Mouse (Mus musculus) liver, embryonic 14.5 days (tissue): ENCODE measurements at regions not wholly inside any gene's neighbourhood (a gene's known extent, or its start where the extent isn't known, plus 50 kb on each side); places are given as distances from the start of the nearest gene placed in this dataset.

Experiments used
- ATAC-seq: fragments of 200-750 bp; cut with Nextera tagmentation; 2 replicates; pipeline ENCODE4 v1.8.0; 2017; ENCODE audit warnings: moderate number of reproducible peaks, mild to moderate bottlenecking, moderate library complexity; ENCODE audit not compliant: insufficient read depth
- DNase-seq, 3 experiments: peaks; one replicate each; pipeline ENCODE4 v3.0.0-alpha.2; 2012 to 2013; ENCODE audit warnings: low read depth in 3 of 3, low spot score in 3 of 3
- H3K27ac ChIP-seq: fragments of 300-500 bp; sonication (generic); 2 replicates; pipeline ENCODE4 v1.5.1; 2014; ENCODE audit warnings: moderate library complexity, mild to moderate bottlenecking, control low read depth, inconsistent platforms
- H3K27me3 ChIP-seq: fragments of 300-500 bp; sonication (generic); 2 replicates; pipeline ENCODE4 v1.6.1; 2014; ENCODE audit warnings: mild to moderate bottlenecking, low read length, moderate library complexity; ENCODE audit not compliant: control insufficient read depth, insufficient read depth
- H3K36me3 ChIP-seq: fragments of 300-500 bp; sonication (generic); replicated peaks from 2 replicates; pipeline ENCODE4 v1.6.1; 2014; ENCODE audit warnings: low read depth; ENCODE audit not compliant: control insufficient read depth, insufficient read depth
- H3K4me1 ChIP-seq, 2 experiments: fragments of 200-500 bp in 1 of 2; fragments of 300-500 bp in 1 of 2; sonication (generic) in 1 of 2; replicated peaks; 2 replicates each; pipeline ENCODE4 v1.6.1; 2012 to 2014; ENCODE audit warnings: antibody characterized with exemption in 1 of 2, inconsistent platforms in 1 of 2, low read length in 1 of 2; ENCODE audit not compliant: control insufficient read depth in 2 of 2, insufficient read depth in 2 of 2
- H3K4me2 ChIP-seq: fragments of 300-500 bp; sonication (generic); 2 replicates; pipeline ENCODE4 v1.6.1; 2014; ENCODE audit warnings: low read depth, mild to moderate bottlenecking, control low read depth, moderate library complexity
- H3K4me3 ChIP-seq, 2 experiments: fragments of 200-500 bp in 1 of 2; fragments of 300-500 bp in 1 of 2; sonication (generic) in 1 of 2; 2 replicates each; pipeline ENCODE4 v1.5.1; 2012 to 2014; ENCODE audit warnings: low read depth in 2 of 2, low read length in 2 of 2, mild to moderate bottlenecking in 2 of 2, control low read depth in 1 of 2, inconsistent platforms in 1 of 2, moderate library complexity in 1 of 2; ENCODE audit not compliant: insufficient read depth in 1 of 2
- H3K9ac ChIP-seq: fragments of 300-500 bp; sonication (generic); replicated peaks from 2 replicates; pipeline ENCODE4 v1.6.1; 2014; ENCODE audit warnings: mild to moderate bottlenecking, control low read depth, moderate library complexity
- H3K9me3 ChIP-seq: fragments of 300-500 bp; sonication (generic); 2 replicates; pipeline ENCODE4 v1.6.1; 2016; ENCODE audit warnings: low read length, mixed read lengths; ENCODE audit not compliant: control insufficient read depth
- CTCF ChIP-seq: IDR thresholded peaks from 2 replicates; pipeline ENCODE4 v1.5.1; 2016; ENCODE audit warnings: antibody characterized with exemption, low read depth, control low read depth
- EP300 ChIP-seq: IDR thresholded peaks from 2 replicates; pipeline ENCODE4 v1.6.1; 2016; ENCODE audit warnings: antibody characterized with exemption, low read depth
- WGBS: fragments of 180-500 bp; shearing (Covaris S2); extraction: QIAGEN DNeasy Blood & Tissue Kit; methylation state at CpG from one replicate; pipeline ENCODE4 v1.1.7; 2014; ENCODE audit not compliant: insufficient replicate concordance; 5-methylcytosine and 5-hydroxymethylcytosine counted together

DNA sequence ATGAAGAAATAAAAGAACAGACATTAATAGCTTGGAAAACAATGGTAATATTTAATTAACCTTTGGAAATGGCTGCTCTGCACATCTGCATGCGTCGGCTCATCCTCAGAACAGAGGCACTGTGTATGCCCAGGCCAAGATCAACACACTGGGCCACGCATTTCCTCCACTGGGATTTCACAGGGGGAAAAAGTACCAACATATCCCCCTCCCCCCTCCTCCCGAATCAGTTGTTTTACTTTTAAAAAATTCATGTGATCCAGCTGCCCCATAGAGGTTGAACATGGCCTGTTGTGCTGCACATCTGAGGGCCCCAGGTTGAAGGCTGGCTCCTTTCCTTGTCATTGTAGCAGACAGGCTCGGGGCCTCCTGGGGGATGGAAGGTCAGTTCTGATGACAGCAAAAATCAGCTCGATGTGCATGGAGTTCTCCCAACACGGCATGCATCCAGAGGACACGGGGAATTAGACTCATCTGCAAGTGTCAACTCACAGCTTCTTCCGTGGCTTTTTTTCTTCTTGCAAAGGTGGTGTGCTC lies 777.7 kb upstream of the Car8 start:
- no peaks in the 10 kb centered on the region for H3K9me3 ChIP-seq
- DNase-seq (no peak), ATAC-seq (no peak)
- WGBS, result 69% methylated on average over 9 of the region's 9 CpGs
- no peak overlapping the region for H3K9ac ChIP-seq
- no peaks in the 10 kb centered on the region for H3K36me3 ChIP-seq
- TF ChIP-seq CTCF (no peak), EP300 (no peak)
- no peak overlapping the region for H3K4me3 ChIP-seq
- H3K4me1 ChIP-seq, result peaks cover 0 to 4% of the 10 kb centered on the region in 2 experiments; a peak in 2 of 4 replicates
- no peaks in the 10 kb centered on the region for H3K27me3 ChIP-seq
- no peak overlapping the region for H3K4me2 ChIP-seq
- no peak overlapping the region for H3K27ac ChIP-seq

DNA sequence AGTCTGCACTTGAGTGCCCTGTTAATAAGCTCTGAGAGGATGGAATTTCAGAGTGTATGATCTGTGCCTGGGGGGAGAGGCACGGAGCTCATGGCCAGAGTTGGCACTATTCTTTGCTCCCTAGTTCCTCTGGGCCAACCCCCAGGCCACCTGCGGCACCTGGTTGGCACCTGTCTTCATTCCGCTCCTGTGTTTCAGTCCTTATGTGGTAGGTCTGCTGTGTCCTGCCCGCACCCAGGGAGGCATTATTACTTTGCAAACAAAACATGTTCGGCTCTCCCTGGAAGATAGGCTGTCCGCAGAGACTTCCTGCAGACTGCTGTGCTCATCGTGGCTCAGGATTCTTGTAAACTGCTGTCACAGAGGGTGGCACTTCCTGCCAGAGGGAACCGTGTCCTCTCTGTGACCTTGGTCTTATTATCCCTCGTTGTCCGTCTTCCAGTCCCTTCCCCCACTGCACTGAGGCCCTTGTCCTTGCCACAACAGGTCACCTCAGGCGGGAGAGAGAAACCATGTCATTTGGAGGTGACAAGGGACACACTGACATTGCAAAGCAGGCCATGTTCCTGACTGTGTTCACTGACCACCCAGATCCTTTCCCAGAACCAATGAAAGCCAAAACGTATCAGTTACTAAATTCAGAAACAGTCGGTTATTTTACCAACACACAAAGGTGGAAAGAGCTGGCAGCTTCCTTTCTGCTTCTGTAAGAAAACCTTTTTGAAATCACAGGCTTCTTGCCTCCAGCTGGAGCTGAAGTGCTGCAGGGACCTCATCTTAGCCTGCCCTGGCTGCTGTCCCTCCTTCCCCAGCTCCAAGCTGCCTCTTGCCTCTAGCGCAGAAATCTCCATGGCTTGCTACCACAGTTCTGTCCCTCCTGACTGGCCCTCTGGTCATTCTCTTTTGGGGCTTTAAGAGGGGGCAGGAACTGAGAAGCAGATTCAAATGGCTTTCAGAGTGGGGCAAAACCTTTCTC lies 777.0 kb upstream of the Car8 start:
- peak; percentile 52; the same call in 1 of the 2 replicates for ATAC-seq
- no peak overlapping the region for H3K9ac ChIP-seq
- DNase-seq, result no peak
- H3K4me3 ChIP-seq, result no peak overlapping the region
- H3K9me3 ChIP-seq, result no peaks in the 10 kb centered on the region
- no peak overlapping the region for H3K27ac ChIP-seq
- TF ChIP-seq EP300 (no peak), CTCF (no peak)
- H3K4me1 ChIP-seq, result peaks cover 0 to 4% of the 10 kb centered on the region in 2 experiments; a peak in 2 of 4 replicates
- WGBS, result 19% methylated on average over 14 of the region's 14 CpGs
- H3K27me3 ChIP-seq, result no peaks in the 10 kb centered on the region
- no peaks in the 10 kb centered on the region for H3K36me3 ChIP-seq
- no peak overlapping the region for H3K4me2 ChIP-seq

DNA sequence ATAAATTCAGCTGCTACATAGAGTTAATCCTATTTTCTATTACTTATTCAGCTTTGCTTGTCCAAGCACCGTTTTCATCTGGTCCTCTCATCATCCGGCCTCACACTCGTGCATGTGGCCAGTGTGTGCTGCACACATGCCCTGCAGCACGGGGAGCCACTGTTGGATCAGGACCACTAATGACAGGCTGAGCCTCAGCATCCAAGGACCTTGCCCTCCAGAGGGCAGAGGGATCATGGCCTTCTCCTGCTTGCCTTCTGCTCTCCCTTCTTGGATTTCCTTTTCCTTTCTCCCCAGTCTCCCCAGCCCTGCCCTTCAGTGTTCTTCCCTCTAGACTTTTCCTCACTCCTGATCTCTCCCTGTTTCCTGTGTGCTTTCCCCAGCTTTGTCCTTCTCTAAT lies 776.1 kb upstream of the Car8 start:
- WGBS, result 57% methylated on average over 4 of the region's 4 CpGs
- DNase-seq (no peak), ATAC-seq (no peak)
- H3K4me2 ChIP-seq, result no peak overlapping the region
- H3K4me1 ChIP-seq, result peaks cover 0 to 4% of the 10 kb centered on the region in 2 experiments; a peak in 2 of 4 replicates
- H3K27me3 ChIP-seq, result no peaks in the 10 kb centered on the region
- no peak for TF ChIP-seq EP300
- H3K9ac ChIP-seq, result no peak overlapping the region
- H3K9me3 ChIP-seq, result no peaks in the 10 kb centered on the region
- no peaks in the 10 kb centered on the region for H3K36me3 ChIP-seq
- no peak overlapping the region for H3K27ac ChIP-seq
- H3K4me3 ChIP-seq, result no peak overlapping the region

GRCm38 (mm10) chr4:9012787-9013186 lies 773.9 kb upstream of the Car8 start:
- Histone ChIP-seq H3K4me3 (no peak overlapping the region), H3K27me3 (no peaks in the 10 kb centered on the region), H3K9ac (no peak overlapping the region), H3K4me2 (no peak overlapping the region), H3K4me1 (peaks cover 0 to 8% of the 10 kb centered on the region in 2 experiments; a peak in 2 of 4 replicates), H3K36me3 (no peaks in the 10 kb centered on the region), H3K9me3 (no peaks in the 10 kb centered on the region), H3K27ac (no peak overlapping the region)
- DNase-seq (no peak), ATAC-seq (no peak)
- WGBS, result 74% methylated on average over 9 of the region's 9 CpGs
- TF ChIP-seq CTCF, result no peak
- TF ChIP-seq EP300, result no peak

DNA sequence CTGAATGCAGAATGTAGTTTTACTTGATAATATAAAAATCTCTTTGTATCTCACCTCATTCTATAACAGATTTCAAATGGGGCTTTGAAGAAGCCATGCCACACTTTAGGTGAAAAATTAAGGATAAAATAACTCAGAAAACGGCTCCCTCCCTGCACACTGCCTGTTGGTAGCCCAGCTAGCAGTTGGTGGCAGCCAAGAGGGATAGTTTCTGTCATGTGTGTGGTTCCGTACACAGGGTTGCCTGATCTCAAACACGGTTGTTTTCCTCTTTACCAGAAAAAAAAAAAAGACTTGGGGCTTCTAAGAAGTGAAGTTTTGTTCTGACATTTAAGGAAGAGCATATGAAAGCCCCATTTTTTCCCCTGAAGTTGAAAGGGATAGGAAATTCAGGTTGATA lies 773.1 kb upstream of the Car8 start:
- Histone ChIP-seq H3K4me2 (no peak overlapping the region), H3K36me3 (no peaks in the 10 kb centered on the region), H3K4me3 (no peak overlapping the region), H3K9ac (no peak overlapping the region), H3K9me3 (no peaks in the 10 kb centered on the region), H3K27me3 (no peaks in the 10 kb centered on the region), H3K27ac (no peak overlapping the region), H3K4me1 (peaks cover 0 to 8% of the 10 kb centered on the region in 2 experiments; a peak in 2 of 4 replicates)
- no peak for ATAC-seq
- DNase-seq, result no peak
- WGBS, result 40% methylated on average over 3 of the region's 3 CpGs
- TF ChIP-seq CTCF (no peak), EP300 (no peak)
